Mouse (Mus musculus) thymus, postnatal 36 days (tissue): ENCODE results near the gene Rpl34.

ENCODE experiments used
- DNase-seq, 2 experiments: peaks; one replicate each; pipeline ENCODE4 v3.0.0; 2022; ENCODE audit warnings: mixed read lengths in 2 of 2

Gene Rpl34

GRCm38 (mm10) chr3:130712891-130713290, 17.3 kb downstream of the Rpl34 start:
- no peak for DNase-seq

- DNase-seq = no peak
These were observed 20.1 kb downstream of the Rpl34 start for GRCm38 (mm10) chr3:130710103-130710502.

GRCm38 (mm10) chr3:130708967-130709924, 21.0 kb downstream of the Rpl34 start, which contains the start of gene Ostc:
TSS of gene Ostc (minus strand) at chr3:130709444.
- DNase-seq = peak; percentile 95 to 97

- DNase-seq = no peak
These were observed 21.7 kb downstream of the Rpl34 start for GRCm38 (mm10) chr3:130708529-130708928.

GRCm38 (mm10) chr3:130702289-130702688, 27.9 kb downstream of the Rpl34 start:
- no peak for DNase-seq

GRCm38 (mm10) chr3:130697622-130698021, 32.6 kb downstream of the Rpl34 start:
- no peak for DNase-seq

GRCm38 (mm10) chr3:130694705-130695104, 35.5 kb downstream of the Rpl34 start:
- no peak for DNase-seq

GRCm38 (mm10) chr3:130694041-130694593, 36.1 kb downstream of the Rpl34 start:
- no peak for DNase-seq

- no peak for DNase-seq
These were observed 38.5 kb downstream of the Rpl34 start for GRCm38 (mm10) chr3:130691596-130692170.

GRCm38 (mm10) chr3:130690834-130691595, 39.2 kb downstream of the Rpl34 start:
- DNase-seq = peak; percentile 41

- DNase-seq = peak; percentile 34 to 41
These were observed 40.6 kb downstream of the Rpl34 start for GRCm38 (mm10) chr3:130689630-130690029.

GRCm38 (mm10) chr3:130687051-130687450, 43.1 kb downstream of the Rpl34 start:
- DNase-seq = no peak

GRCm38 (mm10) chr3:130685014-130685366, 45.2 kb downstream of the Rpl34 start:
- no peak for DNase-seq

GRCm38 (mm10) chr3:130684276-130685013, 45.8 kb downstream of the Rpl34 start:
- no peak for DNase-seq

- no peak for DNase-seq
These were observed 46.4 kb downstream of the Rpl34 start for GRCm38 (mm10) chr3:130683836-130684235.

- DNase-seq = no peak
These were observed 48.0 kb downstream of the Rpl34 start for GRCm38 (mm10) chr3:130682183-130682582.

GRCm38 (mm10) chr3:130681226-130681625, 49.0 kb downstream of the Rpl34 start:
- no peak for DNase-seq

- DNase-seq = no peak
These were observed 52.3 kb downstream of the Rpl34 start for GRCm38 (mm10) chr3:130677671-130678460.
